Mouse (Mus musculus) testis, adult 2 months (tissue): ENCODE results near the gene Mdp1. TPM values are rescaled to one million over a fixed set of nuclear protein-coding genes. Genes with fewer than 3 reads are reported as not detected.

ENCODE experiments used
- H3K27ac ChIP-seq: fragments of 200-500 bp; 2 replicates; pipeline ENCODE4 v1.5.1; 2012; ENCODE audit warnings: low read depth, low read length; ENCODE audit not compliant: control insufficient read depth, insufficient read depth
- H3K27me3 ChIP-seq: fragments of 200-500 bp; 2 replicates; pipeline ENCODE4 v1.6.1; 2012; ENCODE audit warnings: mild to moderate bottlenecking, low read length, moderate library complexity; ENCODE audit not compliant: control insufficient read depth, insufficient read depth
- H3K36me3 ChIP-seq: fragments of 200-500 bp; 2 replicates; pipeline ENCODE4 v1.6.1; 2012; ENCODE audit warnings: mild to moderate bottlenecking, low read length; ENCODE audit not compliant: control insufficient read depth, insufficient read depth
- H3K4me1 ChIP-seq: fragments of 200-500 bp; 2 replicates; pipeline ENCODE4 v1.6.1; 2012; ENCODE audit warnings: low read length; ENCODE audit not compliant: control insufficient read depth, insufficient read depth
- H3K4me3 ChIP-seq: fragments of 200-500 bp; 2 replicates; pipeline ENCODE4 v1.5.1; 2012; ENCODE audit warnings: low read depth, mild to moderate bottlenecking, low read length, moderate library complexity, mixed read lengths; ENCODE audit not compliant: control insufficient read depth
- CTCF ChIP-seq: fragments of 200-500 bp; IDR thresholded peaks from 2 replicates; pipeline ENCODE4 v1.5.1; 2012; ENCODE audit warnings: low read depth, mild to moderate bottlenecking, inconsistent platforms, low read length, moderate library complexity; ENCODE audit not compliant: control insufficient read depth, insufficient read depth, insufficient replicate concordance
- POLR2A ChIP-seq: fragments of 200-500 bp; IDR thresholded peaks from 2 replicates; pipeline ENCODE4 v1.6.1; 2012; ENCODE audit warnings: low read depth, mild to moderate bottlenecking, inconsistent platforms, low read length, moderate library complexity; ENCODE audit not compliant: control insufficient read depth
- polyA plus RNA-seq: library from polyadenylated mRNA; depleted of rRNA; stranded (reverse); fragments of >200 nt; gene quantifications from 2 replicates; pipeline ENCODE4 v1.2.3, GENCODE M21; 2012

Mdp1 gene
- polyA plus RNA-seq, 1 experiment: 4.1 TPM

DNA sequence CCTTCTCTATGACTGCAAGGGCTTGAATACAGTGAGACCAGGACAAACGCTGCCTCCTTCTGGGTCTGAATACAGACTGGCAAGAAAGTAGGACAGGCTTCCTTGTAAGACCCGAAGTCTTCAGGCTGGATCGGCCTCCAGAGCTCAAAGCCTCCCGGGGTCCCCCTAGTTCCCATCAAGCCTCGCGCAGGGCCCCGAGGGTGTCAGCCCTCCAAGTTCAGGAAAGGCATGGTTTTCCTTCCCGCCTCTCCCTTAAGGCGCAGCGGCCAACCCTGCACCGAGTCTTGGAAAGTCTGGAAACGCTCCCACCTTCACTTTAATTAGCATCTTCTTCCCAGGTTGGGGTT lies 11.2 kb upstream of the Mdp1 start:
- Histone ChIP-seq H3K36me3 (peaks cover 1% of the 10 kb centered on the region; the same call in 1 of the 2 replicates), H3K4me1 (no peaks in the 10 kb centered on the region; the same call in 1 of the 2 replicates), H3K27me3 (no peaks in the 10 kb centered on the region), H3K27ac (peak overlapping the region; percentile 100), H3K4me3 (peak overlapping the region; percentile 99)
- TF ChIP-seq CTCF (no peak), POLR2A (no peak)

DNA sequence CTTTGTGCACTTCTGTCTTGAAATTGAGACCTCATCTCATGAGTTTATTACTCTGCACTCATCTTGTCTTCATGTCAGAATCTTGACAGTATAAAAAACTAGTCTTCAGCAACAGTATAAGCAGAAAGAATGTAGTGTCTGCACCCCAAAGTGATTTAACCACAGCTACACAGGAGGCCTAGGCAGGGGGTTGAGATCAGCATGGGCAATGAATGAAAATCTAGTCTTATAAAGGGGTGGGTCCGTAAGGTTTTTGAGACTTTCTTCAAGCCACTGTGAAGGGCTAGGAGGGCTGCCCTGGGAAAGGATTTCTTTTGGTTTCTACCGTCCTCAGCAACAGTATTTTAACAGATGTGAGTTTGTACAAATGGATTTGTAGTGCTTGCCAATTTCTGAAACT lies 328 bp upstream of the Mdp1 start:
- Histone ChIP-seq H3K27me3 (no peaks in the 10 kb centered on the region), H3K4me3 (peak overlapping the region; percentile 81), H3K4me1 (peaks cover 5% of the 10 kb centered on the region), H3K27ac (no peak overlapping the region), H3K36me3 (no peaks in the 10 kb centered on the region; the same call in 1 of the 2 replicates)
- TF ChIP-seq POLR2A (no peak), CTCF (no peak)

DNA sequence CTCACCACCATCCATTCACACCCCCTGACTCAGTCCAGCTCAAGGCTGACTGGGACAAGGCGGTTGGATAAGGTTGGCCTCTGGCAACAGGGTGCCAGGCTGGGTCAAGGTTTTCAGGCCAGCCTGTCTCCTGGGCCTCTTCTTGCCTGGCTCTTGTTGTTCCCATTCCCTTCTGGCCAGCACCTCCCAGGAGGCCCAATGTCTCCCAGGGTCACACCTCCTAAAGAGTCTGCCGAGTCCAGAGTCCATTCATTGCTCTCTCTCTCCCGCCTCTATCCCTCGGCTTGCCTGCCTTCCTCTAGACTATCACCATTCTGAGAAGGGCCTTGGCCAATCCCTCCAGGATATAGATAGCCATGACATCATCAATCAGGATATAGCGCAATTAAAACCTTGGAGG lies 2.3 kb downstream of the Mdp1 start:
- no peak overlapping the region for H3K27ac ChIP-seq
- H3K27me3 ChIP-seq: no peaks in the 10 kb centered on the region
- H3K4me1 ChIP-seq: peaks cover 5% of the 10 kb centered on the region
- no peak overlapping the region for H3K4me3 ChIP-seq
- TF ChIP-seq POLR2A (no peak), CTCF (no peak)
- no peaks in the 10 kb centered on the region; the same call in 1 of the 2 replicates for H3K36me3 ChIP-seq

- no peaks in the 10 kb centered on the region for H3K27me3 ChIP-seq
- TF ChIP-seq POLR2A (no peak), CTCF (no peak)
- H3K4me3 ChIP-seq: no peak overlapping the region
- peaks cover 5% of the 10 kb centered on the region for H3K4me1 ChIP-seq
- H3K27ac ChIP-seq: no peak overlapping the region
- H3K36me3 ChIP-seq: no peaks in the 10 kb centered on the region
These were observed 3.4 kb downstream of the Mdp1 start for GRCm38 (mm10) chr14:55656935-55657334.

DNA sequence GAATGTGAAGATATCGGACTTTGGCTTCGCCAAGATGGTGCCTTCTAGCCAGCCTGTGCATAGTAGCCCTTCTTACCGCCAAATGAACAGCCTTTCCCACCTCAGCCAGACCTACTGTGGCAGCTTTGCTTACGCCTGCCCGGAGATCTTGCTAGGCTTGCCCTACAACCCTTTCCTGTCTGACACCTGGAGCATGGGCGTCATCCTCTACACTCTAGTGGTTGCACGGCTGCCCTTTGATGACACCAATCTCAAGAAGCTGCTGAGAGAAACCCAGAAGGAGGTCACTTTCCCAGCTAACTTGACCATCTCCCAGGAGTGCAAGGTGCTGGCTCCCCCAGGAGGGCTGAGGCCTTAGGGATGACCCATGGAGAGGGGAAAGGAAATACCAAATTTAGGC lies 8.8 kb downstream of the Mdp1 start:
- TF ChIP-seq POLR2A: no peak
- no peak for TF ChIP-seq CTCF
- Histone ChIP-seq H3K27me3 (no peaks in the 10 kb centered on the region), H3K4me3 (peak overlapping the region; percentile 82), H3K27ac (no peak overlapping the region), H3K4me1 (no peaks in the 10 kb centered on the region), H3K36me3 (no peaks in the 10 kb centered on the region)

GRCm38 (mm10) chr14:55649884-55650283 lies 10.4 kb downstream of the Mdp1 start, which contains the start of gene Tssk4:
Gene Tssk4 (plus strand): TSS chr14:55650184.
- H3K27ac ChIP-seq: no peak within 1 kb of the TSS
- TF ChIP-seq POLR2A: peak; percentile 24; the same call in 1 of the 2 replicates
- TF ChIP-seq CTCF: no peak
- no peaks in the 10 kb centered on the region for H3K27me3 ChIP-seq
- H3K4me1 ChIP-seq: peaks cover 1% of the 10 kb centered on the region; the same call in 1 of the 2 replicates
- no peaks in the 10 kb centered on the region for H3K36me3 ChIP-seq
- peak within 1 kb of the TSS; percentile 82 for H3K4me3 ChIP-seq

- Histone ChIP-seq H3K36me3 (0 out of 2 replicates have a peak, but pooled peaks cover 1% of the 10 kb centered on the region), H3K4me1 (peaks cover 9% of the 10 kb centered on the region), H3K27ac (peak overlapping the region; percentile 32), H3K4me3 (peak overlapping the region; percentile 73), H3K27me3 (no peaks in the 10 kb centered on the region)
- TF ChIP-seq CTCF (no peak), POLR2A (no peak)
These were observed 15.9 kb downstream of the Mdp1 start for GRCm38 (mm10) chr14:55644261-55644888.
